Mouse (Mus musculus) CH12.LX (cell line): ENCODE results near the gene Gm20388. TPM values are rescaled to one million over a fixed set of nuclear protein-coding genes. Genes with fewer than 3 reads are reported as not detected.

ENCODE experiments used
- DNase-seq: peaks from one replicate; pipeline ENCODE4 v3.0.0-alpha.2; 2013; ENCODE audit errors: extremely low read depth
- H3K27ac ChIP-seq: 2 replicates; pipeline ENCODE4 v1.5.1; 2012; ENCODE audit warnings: low read depth, mild to moderate bottlenecking, control low read depth, moderate library complexity; ENCODE audit not compliant: insufficient read depth
- H3K27me3 ChIP-seq: replicated peaks from 2 replicates; pipeline ENCODE3; 2012; ENCODE audit warnings: inconsistent platforms
- H3K36me3 ChIP-seq, 2 experiments: replicated peaks in 1 of 2; 2 replicates each; pipeline versions ENCODE3 to v1.6.1; 2012; ENCODE audit warnings: inconsistent platforms in 1 of 2, low read length in 1 of 2, mild to moderate bottlenecking in 1 of 2, mixed read lengths in 1 of 2, moderate library complexity in 1 of 2; ENCODE audit not compliant: control insufficient read depth in 1 of 2, insufficient read depth in 1 of 2
- H3K4me1 ChIP-seq, 2 experiments: 2 replicates each; pipeline ENCODE4 v1.6.1; 2012; ENCODE audit warnings: inconsistent platforms in 1 of 2, moderate library complexity in 1 of 2; ENCODE audit not compliant: insufficient read depth in 2 of 2, control insufficient read depth in 1 of 2
- H3K4me2 ChIP-seq: 2 replicates; pipeline ENCODE4 v1.6.1; 2012; ENCODE audit warnings: low read depth, mild to moderate bottlenecking, control low read depth; ENCODE audit not compliant: poor library complexity, insufficient read depth, severe bottlenecking
- H3K4me3 ChIP-seq, 3 experiments: fragments of 150-350 bp in 1 of 3; sonication (generic) in 1 of 3; replicated peaks in 1 of 3; 2 replicates each; pipeline versions ENCODE3 to v1.5.1; 2011 to 2012; ENCODE audit warnings: low read depth in 2 of 3, low read length in 2 of 3, mild to moderate bottlenecking in 2 of 3, moderate library complexity in 2 of 3, control low read depth in 1 of 3, improper control_type of control experiment in 1 of 3, inconsistent platforms in 1 of 3, mixed read lengths in 1 of 3; ENCODE audit not compliant: poor library complexity in 1 of 3
- H3K79me2 ChIP-seq: replicated peaks from 2 replicates; pipeline ENCODE4 v1.6.1; 2012; ENCODE audit warnings: mild to moderate bottlenecking, moderate library complexity; ENCODE audit not compliant: control insufficient read depth, poor library complexity, insufficient read depth, severe bottlenecking; ENCODE audit errors: extremely low read depth
- H3K9ac ChIP-seq: 2 replicates; pipeline ENCODE4 v1.6.1; 2012; ENCODE audit warnings: low read depth, mild to moderate bottlenecking, control low read depth, moderate library complexity; ENCODE audit not compliant: insufficient read depth
- H3K9me3 ChIP-seq: replicated peaks from 2 replicates; pipeline ENCODE3; 2012; ENCODE audit warnings: low read length, inconsistent platforms, mixed read lengths
- BHLHE40 ChIP-seq: IDR thresholded peaks from 2 replicates; pipeline ENCODE4 v1.6.1; 2011; ENCODE audit warnings: mild to moderate bottlenecking, low read depth, low read length, improper control_type of control experiment
- CTCF ChIP-seq, 2 experiments: IDR thresholded peaks in 1 of 2; conservative IDR thresholded peaks in 1 of 2; 2 replicates each; pipeline ENCODE4 v1.5.1; 2011 to 2012; ENCODE audit warnings: low read depth in 2 of 2, low read length in 2 of 2, improper control_type of control experiment in 1 of 2, inconsistent platforms in 1 of 2, mild to moderate bottlenecking in 1 of 2, moderate library complexity in 1 of 2
- ELF1 ChIP-seq: IDR thresholded peaks from 2 replicates; pipeline ENCODE4 v1.6.1; 2014; ENCODE audit warnings: low read depth, mild to moderate bottlenecking, inconsistent platforms, low read length, improper control_type of control experiment
- EP300 ChIP-seq: IDR thresholded peaks from 2 replicates; pipeline ENCODE4 v1.6.1; 2011; ENCODE audit warnings: low read length, improper control_type of control experiment
- ETS1 ChIP-seq: conservative IDR thresholded peaks from 2 replicates; pipeline ENCODE4 v1.6.1; 2012; ENCODE audit warnings: low read depth, mild to moderate bottlenecking, inconsistent platforms, low read length, improper control_type of control experiment, moderate library complexity
- GABPA ChIP-seq: IDR thresholded peaks from 2 replicates; pipeline ENCODE4 v1.6.1; 2012; ENCODE audit warnings: low read depth, low read length, improper control_type of control experiment, inconsistent platforms; ENCODE audit not compliant: insufficient replicate concordance
- JUN ChIP-seq: IDR thresholded peaks from 2 replicates; pipeline ENCODE4 v1.6.1; 2011; ENCODE audit warnings: low read depth, mild to moderate bottlenecking, low read length, improper control_type of control experiment, moderate library complexity; ENCODE audit not compliant: insufficient read depth
- JUND ChIP-seq: conservative IDR thresholded peaks from 2 replicates; pipeline ENCODE4 v1.6.1; 2011; ENCODE audit warnings: low read depth, low read length, improper control_type of control experiment
- MAFK ChIP-seq: IDR thresholded peaks from 2 replicates; pipeline ENCODE4 v1.6.1; 2011; ENCODE audit warnings: low read length, improper control_type of control experiment; ENCODE audit not compliant: insufficient replicate concordance
- MAX ChIP-seq: IDR thresholded peaks from 2 replicates; pipeline ENCODE4 v1.6.1; 2011; ENCODE audit warnings: low read length, improper control_type of control experiment
- NRF1 ChIP-seq: IDR thresholded peaks from 2 replicates; pipeline ENCODE4 v1.6.1; 2014; ENCODE audit warnings: low read depth, mild to moderate bottlenecking, inconsistent platforms, low read length, improper control_type of control experiment, moderate library complexity
- POLR2A ChIP-seq: IDR thresholded peaks from 2 replicates; pipeline ENCODE4 v1.6.1; 2011; ENCODE audit warnings: low read depth, mild to moderate bottlenecking, improper control_type of control experiment, low read length
- RAD21 ChIP-seq: IDR thresholded peaks from 2 replicates; pipeline ENCODE4 v1.6.1; 2011; ENCODE audit warnings: low read depth, mild to moderate bottlenecking, low read length, improper control_type of control experiment, moderate library complexity
- SIN3A ChIP-seq: IDR thresholded peaks from 2 replicates; pipeline ENCODE4 v1.6.1; 2012; ENCODE audit warnings: low read length, improper control_type of control experiment, inconsistent platforms
- SMC3 ChIP-seq: IDR thresholded peaks from 2 replicates; pipeline ENCODE4 v1.6.1; 2011; ENCODE audit warnings: low read depth, low read length, improper control_type of control experiment
- UBTF ChIP-seq: IDR thresholded peaks from 2 replicates; pipeline ENCODE4 v1.6.1; 2012; ENCODE audit warnings: low read depth, mild to moderate bottlenecking, inconsistent platforms, low read length, improper control_type of control experiment, moderate library complexity
- ZC3H11A ChIP-seq: IDR thresholded peaks from 2 replicates; pipeline ENCODE4 v1.6.1; 2012; ENCODE audit warnings: low read depth, mild to moderate bottlenecking, inconsistent platforms, low read length, improper control_type of control experiment
- dilution Hi-C: fragments of 300-500 bp; cut with MboI; formaldehyde crosslinking; loops from 2 replicates; pipeline ENCODE4 v1.14.3; 2020; ENCODE audit warnings: low sequenced_read_pairs; ENCODE audit not compliant: extremely low pct_unique_long_range_greater_than_20kb, extremely low pct_ligation_motif_present
- in situ Hi-C: fragments of 300-500 bp; cut with MboI; formaldehyde crosslinking; loops from 3 replicates; pipeline ENCODE4 v1.14.3; 2019; ENCODE audit warnings: low sequenced_read_pairs, low pct_ligation_motif_present, low pct_unique_long_range_greater_than_20kb, mixed read lengths
- polyA plus RNA-seq: library from polyadenylated mRNA; unstranded; fragments of >175 nt; gene quantifications from 2 replicates; pipeline ENCODE4 v1.2.1, GENCODE M21; 2012; ENCODE audit warnings: low read depth; ENCODE audit not compliant: insufficient read length
- total RNA-seq, 2 experiments: library from RNA; depleted of rRNA; stranded (reverse); fragments of 300-350 nt in 1 of 2; fragments of >200 nt in 1 of 2; gene quantifications; 2 replicates each; pipeline ENCODE4 v1.2.3; 2012 to 2014

The Gm20388 gene
- total and polyA plus RNA-seq, 3 experiments, result 14.8 to 26.3 (median 22.2) TPM

GRCm38 (mm10) chr8:124180681-124181445 is 4270.2 kb downstream of the Gm20388 start:
- Histone ChIP-seq H3K4me3 (no peak overlapping the region), H3K36me3 (no peaks in the 10 kb centered on the region), H3K27me3 (no peaks in the 10 kb centered on the region), H3K9ac (no peak overlapping the region), H3K79me2 (no peaks in the 10 kb centered on the region), H3K4me1 (peaks cover 15 to 29% of the 10 kb centered on the region in 2 experiments), H3K9me3 (peaks cover 7% of the 10 kb centered on the region)
- dilution Hi-C loops, result no loop called here
- DNase-seq, result no peak
- in situ Hi-C loops, result no loop called here
- TF ChIP-seq POLR2A, result no peak
- TF ChIP-seq MAX, result no peak
- no peak for TF ChIP-seq GABPA
- TF ChIP-seq BHLHE40, result no peak
- no peak for TF ChIP-seq ETS1
- TF ChIP-seq UBTF, result no peak
- TF ChIP-seq ZC3H11A, result no peak
- no peak for TF ChIP-seq NRF1
- TF ChIP-seq CTCF (conservative IDR thresholded peaks at IDR 0.05 in 1 of 2, IDR thresholded peaks at IDR 0.05 in 1 of 2; ENCODE audit: low read depth in 2 of 2, low read length in 2 of 2), result no peak
- TF ChIP-seq RAD21, result no peak
- TF ChIP-seq, all 38 proteins: peak for 0
- Histone ChIP-seq H3K4me2 (no peak overlapping the region), H3K27ac (no peak overlapping the region)

- H3K27ac ChIP-seq, result no peak overlapping the region
- H3K4me2 ChIP-seq, result no peak overlapping the region
- H3K27me3 ChIP-seq, result no peaks in the 10 kb centered on the region
- TF ChIP-seq RAD21 (no peak), SIN3A (no peak), EP300 (no peak), JUND (no peak), JUN (no peak), SMC3 (no peak), MAFK (no peak), ELF1 (no peak)
- H3K4me3 ChIP-seq, result no peak overlapping the region
- H3K4me1 ChIP-seq, result peaks cover 21 to 32% of the 10 kb centered on the region in 2 experiments
- dilution Hi-C loops, result no loop called here
- in situ Hi-C loops, result no loop called here
- DNase-seq, result no peak
- H3K9ac ChIP-seq, result no peak overlapping the region
- no peaks in the 10 kb centered on the region for H3K36me3 ChIP-seq
- H3K9me3 ChIP-seq, result peaks cover 7% of the 10 kb centered on the region
- no peaks in the 10 kb centered on the region for H3K79me2 ChIP-seq
These were observed 4271.1 kb downstream of the Gm20388 start for GRCm38 (mm10) chr8:124181751-124182150.
